Mouse (Mus musculus): ENCODE measurements around the gene Cox6b2. TPM values are rescaled to one million over a fixed set of nuclear protein-coding genes. Genes with fewer than 3 reads are reported as not detected.
"Not testable (repeated sequence)": the region's sequence is repeated elsewhere in the genome, so short reads cannot be mapped to it uniquely, and the experiment has no call there.

The Cox6b2 gene
- polyA plus RNA-seq (2015; fragmentation: Nextera tagmentation; extraction: Ambion mirVana): 19.7 and 22.9 TPM in 2 replicates

- Histone ChIP-seq H3K4me3 (replicated peaks) (peak within 1 kb of the TSS; percentile 29), H3K27me3 (no peaks in the 10 kb centered on the region), H3K27ac (no peak within 1 kb of the TSS), H3K9ac (replicated peaks) (peak within 1 kb of the TSS; percentile 16; the same call in 1 of the 2 replicates), H3K4me1 (replicated peaks) (peaks cover 21% of the 10 kb centered on the region), H3K36me3 (peaks cover 4% of the 10 kb centered on the region; the same call in 1 of the 2 replicates), H3K4me2 (replicated peaks) (peak within 1 kb of the TSS; percentile 47), H3K9me3 (no peaks in the 10 kb centered on the region)
- 5% methylated on average over 24 of the region's 24 CpGs for WGBS
- peak; percentile 93 for ATAC-seq
Observed at GRCm38 (mm10) chr7:4752821-4753570, at the start of gene Cox6b2. Gene Cox6b2, minus strand, starts transcription at chr7:4753094.

- H3K27ac ChIP-seq: no peak overlapping the region
- H3K4me2 ChIP-seq (replicated peaks): no peak overlapping the region
- H3K9ac ChIP-seq (replicated peaks): no peak overlapping the region
- H3K4me1 ChIP-seq (replicated peaks): no peaks in the 10 kb centered on the region
- peaks cover 22% of the 10 kb centered on the region for H3K36me3 ChIP-seq
- no peak overlapping the region for H3K4me3 ChIP-seq (replicated peaks)
- H3K9me3 ChIP-seq: no peaks in the 10 kb centered on the region
- H3K27me3 ChIP-seq: no peaks in the 10 kb centered on the region
- ATAC-seq: no peak
Observed at GRCm38 (mm10) chr7:4802247-4802646, 49.4 kb upstream of the Cox6b2 start.

- H3K4me1 ChIP-seq (replicated peaks): peaks cover 13% of the 10 kb centered on the region
- no peaks in the 10 kb centered on the region for H3K9me3 ChIP-seq
- H3K36me3 ChIP-seq: peaks cover 41% of the 10 kb centered on the region
- H3K27me3 ChIP-seq: no peaks in the 10 kb centered on the region
- 76% methylated on average over 7 of the region's 7 CpGs for WGBS
- ATAC-seq: no peak
- H3K9ac ChIP-seq (replicated peaks): no peak overlapping the region
- no peak overlapping the region; the same call in 1 of the 2 replicates for H3K27ac ChIP-seq
- no peak overlapping the region for H3K4me3 ChIP-seq (replicated peaks)
- no peak overlapping the region for H3K4me2 ChIP-seq (replicated peaks)
Observed at GRCm38 (mm10) chr7:4795767-4796433, 43.0 kb upstream of the Cox6b2 start.

GRCm38 (mm10) chr7:4794631-4795168, 41.8 kb upstream of the Cox6b2 start:
- H3K4me3 ChIP-seq (replicated peaks): no peak overlapping the region; the same call in 1 of the 2 replicates
- peaks cover 5% of the 10 kb centered on the region; the same call in 1 of the 2 replicates for H3K27me3 ChIP-seq
- H3K27ac ChIP-seq: no peak overlapping the region
- no peak for ATAC-seq
- peaks cover 41% of the 10 kb centered on the region for H3K36me3 ChIP-seq
- H3K4me2 ChIP-seq (replicated peaks): peak overlapping the region; percentile 89; the same call in 1 of the 2 replicates
- 88% methylated on average over 3 of the region's 3 CpGs for WGBS
- H3K4me1 ChIP-seq (replicated peaks): peaks cover 13% of the 10 kb centered on the region
- H3K9me3 ChIP-seq: no peaks in the 10 kb centered on the region
- no peak overlapping the region; the same call in 1 of the 2 replicates for H3K9ac ChIP-seq (replicated peaks)

GRCm38 (mm10) chr7:4793674-4794073, 40.8 kb upstream of the Cox6b2 start:
- 0 out of 2 replicates have a peak overlapping the region, but pooled peaks have one; percentile 85 for H3K27ac ChIP-seq
- WGBS: 39% methylated on average over 4 of the region's 4 CpGs
- peak overlapping the region; percentile 89 for H3K4me2 ChIP-seq (replicated peaks)

GRCm38 (mm10) chr7:4793248-4793647, 40.4 kb upstream of the Cox6b2 start:
- Histone ChIP-seq H3K27me3 (peaks cover 11% of the 10 kb centered on the region; the same call in 1 of the 2 replicates), H3K36me3 (peaks cover 41% of the 10 kb centered on the region), H3K9ac (replicated peaks) (peak overlapping the region; percentile 91), H3K4me2 (replicated peaks) (peak overlapping the region; percentile 89), H3K4me1 (replicated peaks) (peaks cover 27% of the 10 kb centered on the region), H3K27ac (peak overlapping the region; percentile 85), H3K4me3 (replicated peaks) (peak overlapping the region; percentile 70)
- H3K9me3 ChIP-seq, ATAC-seq: not testable (repeated sequence)
- under 1% methylated on average over 30 of the region's 31 CpGs for WGBS

More at GRCm38 (mm10) chr7:4793674-4794073, 40.8 kb upstream of the Cox6b2 start:
- Histone ChIP-seq H3K27me3 (peaks cover 9% of the 10 kb centered on the region; the same call in 1 of the 2 replicates), H3K4me3 (replicated peaks) (peak overlapping the region; percentile 70), H3K9me3 (no peaks in the 10 kb centered on the region), H3K4me1 (replicated peaks) (peaks cover 22% of the 10 kb centered on the region), H3K36me3 (peaks cover 41% of the 10 kb centered on the region), H3K9ac (replicated peaks) (peak overlapping the region; percentile 91)
- ATAC-seq: no peak

- Histone ChIP-seq H3K4me2 (replicated peaks) (peak within 1 kb of the TSS; percentile 89), H3K27me3 (peaks cover 16% of the 10 kb centered on the region; the same call in 1 of the 2 replicates), H3K36me3 (peaks cover 35% of the 10 kb centered on the region), H3K9ac (replicated peaks) (peak within 1 kb of the TSS; percentile 91), H3K9me3 (no peaks in the 10 kb centered on the region), H3K27ac (peak within 1 kb of the TSS; percentile 85), H3K4me1 (replicated peaks) (peaks cover 28% of the 10 kb centered on the region), H3K4me3 (replicated peaks) (peak within 1 kb of the TSS; percentile 70)
- 2% methylated on average over 54 of the region's 54 CpGs for WGBS
- peak; percentile 91 for ATAC-seq
Observed at GRCm38 (mm10) chr7:4792278-4793212, 39.7 kb upstream of the Cox6b2 start, which contains the start of gene Rpl28. Gene Rpl28, plus strand, starts transcription at chr7:4792874.

- H3K9me3 ChIP-seq: no peaks in the 10 kb centered on the region
- peak within 1 kb of the TSS; percentile 81 for H3K9ac ChIP-seq (replicated peaks)
- peaks cover 26% of the 10 kb centered on the region for H3K4me1 ChIP-seq (replicated peaks)
- H3K27ac ChIP-seq: peak within 1 kb of the TSS; percentile 58
- H3K36me3 ChIP-seq: peaks cover 8% of the 10 kb centered on the region
- peak within 1 kb of the TSS; percentile 55 for H3K4me3 ChIP-seq (replicated peaks)
- ATAC-seq: no peak
- 9% methylated on average over 40 of the region's 40 CpGs for WGBS
- peaks cover 23% of the 10 kb centered on the region; the same call in 1 of the 2 replicates for H3K27me3 ChIP-seq
- peak within 1 kb of the TSS; percentile 90 for H3K4me2 ChIP-seq (replicated peaks)
Observed at GRCm38 (mm10) chr7:4789436-4789935, 36.6 kb upstream of the Cox6b2 start, which contains the start of gene Tmem238. Gene Tmem238, minus strand, starts transcription at chr7:4789656.

- Histone ChIP-seq H3K27me3 (peaks cover 23% of the 10 kb centered on the region; the same call in 1 of the 2 replicates), H3K4me3 (replicated peaks) (peak overlapping the region; percentile 55), H3K4me2 (replicated peaks) (peak overlapping the region; percentile 90), H3K9ac (replicated peaks) (peak overlapping the region; percentile 81), H3K27ac (peak overlapping the region; percentile 58), H3K9me3 (no peaks in the 10 kb centered on the region), H3K36me3 (0 out of 2 replicates have a peak, but pooled peaks cover 1% of the 10 kb centered on the region), H3K4me1 (replicated peaks) (peaks cover 19% of the 10 kb centered on the region)
- 2% methylated on average over 64 of the region's 64 CpGs for WGBS
- peak; percentile 51 for ATAC-seq
Observed at GRCm38 (mm10) chr7:4788499-4789435, 35.9 kb upstream of the Cox6b2 start.

- H3K27me3 ChIP-seq: peaks cover 35% of the 10 kb centered on the region
Observed at GRCm38 (mm10) chr7:4783667-4784268, 30.9 kb upstream of the Cox6b2 start.

More at GRCm38 (mm10) chr7:4783667-4784268, 30.9 kb upstream of the Cox6b2 start:
- no peak for ATAC-seq
- WGBS: 87% methylated on average over 14 of the region's 14 CpGs
- H3K36me3 ChIP-seq: no peaks in the 10 kb centered on the region
- no peaks in the 10 kb centered on the region for H3K9me3 ChIP-seq
- H3K4me3 ChIP-seq (replicated peaks): no peak overlapping the region
- no peak overlapping the region for H3K9ac ChIP-seq (replicated peaks)
- H3K4me1 ChIP-seq (replicated peaks): peaks cover 6% of the 10 kb centered on the region
- no peak overlapping the region for H3K4me2 ChIP-seq (replicated peaks)
- no peak overlapping the region for H3K27ac ChIP-seq

All from midbrain, embryonic 13.5 days (tissue).